Mouse (Mus musculus) cortical plate, adult 2 months (tissue): ENCODE data around the gene Itga10.
A peak's percentile ranks its signal among the peaks of the same experiment; 100 is the strongest.

ENCODE experiments used
- CTCF ChIP-seq: fragments of 200-500 bp; IDR thresholded peaks from 2 replicates; pipeline ENCODE4 v1.5.1; 2011; ENCODE audit warnings: mild to moderate bottlenecking, control low read depth, low read length; ENCODE audit not compliant: insufficient read depth; ENCODE audit errors: extremely low read depth
- POLR2A ChIP-seq: fragments of 200-500 bp; IDR thresholded peaks from 2 replicates; pipeline ENCODE4 v1.6.1; 2011; ENCODE audit warnings: mild to moderate bottlenecking, low read length, control low read depth; ENCODE audit not compliant: insufficient read depth; ENCODE audit errors: extremely low read depth

DNA sequence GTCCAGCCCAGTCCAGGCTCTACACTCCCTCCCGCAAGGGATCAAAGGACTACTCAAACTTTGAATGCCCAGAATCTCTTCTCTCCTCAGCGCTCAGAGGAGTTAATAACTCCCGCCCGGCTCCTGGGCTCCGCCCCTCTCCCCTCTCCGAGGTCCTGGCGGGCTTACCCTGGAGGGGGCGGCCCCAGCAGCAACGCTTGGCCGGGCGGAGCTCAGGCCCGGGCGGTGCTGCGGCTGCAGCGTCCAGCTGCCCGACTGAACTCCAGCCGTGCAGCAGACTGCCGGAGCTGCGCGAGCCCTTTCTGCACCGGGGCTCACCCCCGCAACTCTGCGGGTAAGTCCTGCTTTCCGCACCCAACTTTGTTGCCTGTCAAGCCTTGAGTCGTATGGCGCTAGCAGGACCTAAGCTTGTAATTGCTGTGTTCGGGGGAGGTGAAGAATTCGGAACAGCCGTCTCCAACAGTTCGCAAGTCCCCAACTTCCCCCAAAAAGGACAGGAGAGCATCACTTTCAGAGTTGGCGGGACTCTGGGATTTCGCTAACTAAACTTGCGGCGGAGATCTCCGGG is 50.9 kb downstream of the Itga10 start, which contains the start of gene Pias3:
- TF ChIP-seq CTCF: no peak
- TF ChIP-seq POLR2A: peak; percentile 48; the same call in 1 of the 2 replicates
